Mouse (Mus musculus) liver, adult 2 months (tissue): ENCODE data around the gene C5ar1. TPM values are rescaled to one million over a fixed set of nuclear protein-coding genes. Genes with fewer than 3 reads are reported as not detected.

Experiments
- DNase-seq: peaks from one replicate; pipeline ENCODE4 v3.0.0-alpha.2; 2011; ENCODE audit warnings: low read depth, low spot score; ENCODE audit errors: extremely low read depth
- H3K27ac ChIP-seq: fragments of 200-500 bp; replicated peaks from 2 replicates; pipeline ENCODE4 v1.5.1; 2012; ENCODE audit warnings: low read depth, mild to moderate bottlenecking, control low read depth, inconsistent platforms, low read length; ENCODE audit not compliant: insufficient read depth
- H3K27me3 ChIP-seq: fragments of 200-500 bp; 2 replicates; pipeline ENCODE4 v1.6.1; 2012; ENCODE audit warnings: mild to moderate bottlenecking, moderate library complexity, low read length, inconsistent platforms; ENCODE audit not compliant: control insufficient read depth, insufficient read depth
- H3K36me3 ChIP-seq: fragments of 200-500 bp; 2 replicates; pipeline ENCODE4 v1.6.1; 2012; ENCODE audit warnings: low read length, inconsistent platforms; ENCODE audit not compliant: control insufficient read depth, insufficient read depth
- H3K4me1 ChIP-seq: fragments of 200-500 bp; 2 replicates; pipeline ENCODE4 v1.6.1; 2011; ENCODE audit warnings: low read length; ENCODE audit not compliant: control insufficient read depth, insufficient read depth
- H3K4me3 ChIP-seq: fragments of 200-500 bp; 2 replicates; pipeline ENCODE4 v1.5.1; 2011; ENCODE audit warnings: low read depth, mild to moderate bottlenecking, control low read depth, low read length, moderate library complexity; ENCODE audit not compliant: insufficient read depth
- H3K79me2 ChIP-seq: fragments of 200-500 bp; 2 replicates; pipeline ENCODE4 v1.6.1; 2012; ENCODE audit warnings: inconsistent platforms, mild to moderate bottlenecking, low read length, moderate library complexity; ENCODE audit not compliant: control insufficient read depth, insufficient read depth
- H3K9ac ChIP-seq: fragments of 200-500 bp; 2 replicates; pipeline ENCODE4 v1.6.1; 2012; ENCODE audit warnings: low read depth, mild to moderate bottlenecking, control low read depth, inconsistent platforms, low read length
- CTCF ChIP-seq: fragments of 200-500 bp; IDR thresholded peaks from 2 replicates; pipeline ENCODE4 v1.5.1; 2011; ENCODE audit warnings: low read depth, low read length, control low read depth
- POLR2A ChIP-seq: fragments of 200-500 bp; IDR thresholded peaks from 2 replicates; pipeline ENCODE4 v1.6.1; 2011; ENCODE audit warnings: low read length, control low read depth; ENCODE audit not compliant: insufficient read depth; ENCODE audit errors: extremely low read depth
- WGBS: fragments of 180-500 bp; shearing (Covaris S2); methylation state at CpG from one replicate; pipeline ENCODE4 v1.1.7; 2018; 5-methylcytosine and 5-hydroxymethylcytosine counted together
- polyA plus RNA-seq: library from polyadenylated mRNA; depleted of rRNA; stranded (reverse); fragments of >200 nt; gene quantifications from 2 replicates; pipeline ENCODE4 v1.2.3, GENCODE M21; 2012; rRNA removed
- total RNA-seq: library from RNA; depleted of rRNA; stranded (reverse); fragments of >200 nt; gene quantifications from 2 replicates; pipeline ENCODE4 v1.2.3, GENCODE M21; 2014; rRNA removed

C5ar1 gene
- total and polyA plus RNA-seq, 2 experiments: 0.46 to 0.88 TPM

- Histone ChIP-seq H3K79me2 (no peaks in the 10 kb centered on the region), H3K4me3 (no peak overlapping the region), H3K4me1 (no peaks in the 10 kb centered on the region), H3K36me3 (no peaks in the 10 kb centered on the region; the same call in 1 of the 2 replicates), H3K9ac (no peak overlapping the region), H3K27me3 (no peaks in the 10 kb centered on the region), H3K27ac (no peak overlapping the region)
- 65% methylated on average over 14 of the region's 15 CpGs for WGBS
- DNase-seq: peak; percentile 61
- TF ChIP-seq CTCF (no peak), POLR2A (no peak)
Observed at GRCm38 (mm10) chr7:16202756-16203504, 56.4 kb downstream of the C5ar1 start.

GRCm38 (mm10) chr7:16201136-16201535, 58.2 kb downstream of the C5ar1 start:
- TF ChIP-seq POLR2A: no peak
- no peak for TF ChIP-seq CTCF
- Histone ChIP-seq H3K4me3 (no peak overlapping the region), H3K79me2 (no peaks in the 10 kb centered on the region), H3K9ac (no peak overlapping the region), H3K4me1 (no peaks in the 10 kb centered on the region), H3K27ac (no peak overlapping the region), H3K36me3 (no peaks in the 10 kb centered on the region; the same call in 1 of the 2 replicates), H3K27me3 (no peaks in the 10 kb centered on the region)
- DNase-seq: no peak
- WGBS: 86% methylated on average over 6 of the region's 6 CpGs

GRCm38 (mm10) chr7:16198540-16198939, 60.8 kb downstream of the C5ar1 start:
- WGBS: 95% methylated on average over 11 of the region's 11 CpGs
- Histone ChIP-seq H3K4me1 (no peaks in the 10 kb centered on the region), H3K27ac (no peak overlapping the region), H3K36me3 (no peaks in the 10 kb centered on the region; the same call in 1 of the 2 replicates), H3K79me2 (no peaks in the 10 kb centered on the region), H3K9ac (no peak overlapping the region), H3K27me3 (no peaks in the 10 kb centered on the region), H3K4me3 (no peak overlapping the region)
- TF ChIP-seq POLR2A (no peak), CTCF (no peak)
- DNase-seq: no peak

GRCm38 (mm10) chr7:16197166-16197565, 62.2 kb downstream of the C5ar1 start:
- 90% methylated on average over 5 of the region's 5 CpGs for WGBS
- TF ChIP-seq CTCF (no peak), POLR2A (no peak)
- Histone ChIP-seq H3K4me3 (no peak overlapping the region), H3K27ac (no peak overlapping the region), H3K9ac (no peak overlapping the region), H3K27me3 (no peaks in the 10 kb centered on the region), H3K36me3 (no peaks in the 10 kb centered on the region; the same call in 1 of the 2 replicates), H3K4me1 (no peaks in the 10 kb centered on the region), H3K79me2 (no peaks in the 10 kb centered on the region)
- no peak for DNase-seq

Other genes starting within 250 kb of the C5ar1 start
- gene Bicra, start 211.6 kb downstream of the C5ar1 start, total RNA-seq: 0.55 and 0.87 TPM in 2 replicates
- 3.6 and 4.6 TPM in 2 replicates for gene Bicra, start 211.6 kb downstream of the C5ar1 start, polyA plus RNA-seq
- not detected in 2 replicates for gene Zfp541, start 197.7 kb downstream of the C5ar1 start, total RNA-seq
- gene Zfp541, start 197.7 kb downstream of the C5ar1 start, polyA plus RNA-seq: 0.02 TPM in 1 of 2 replicates, not detected in the other
- gene Napa, start 161.1 kb downstream of the C5ar1 start, total RNA-seq: 47.4 and 58.7 TPM in 2 replicates
- 101 and 146 TPM in 2 replicates for gene Napa, start 161.1 kb downstream of the C5ar1 start, polyA plus RNA-seq
- 18.0 and 19.9 TPM in 2 replicates for gene Kptn, start 139.6 kb downstream of the C5ar1 start, total RNA-seq
- gene Kptn, start 139.6 kb downstream of the C5ar1 start, polyA plus RNA-seq: 23.1 and 25.7 TPM in 2 replicates
- gene Slc8a2, start 129.7 kb downstream of the C5ar1 start, total RNA-seq: 0.07 TPM in 1 of 2 replicates, not detected in the other
- gene Slc8a2, start 129.7 kb downstream of the C5ar1 start, polyA plus RNA-seq: 0.06 TPM in 1 of 2 replicates, not detected in the other
- gene Meis3, start 84.5 kb downstream of the C5ar1 start, total RNA-seq: 0.46 and 0.94 TPM in 2 replicates
- gene Meis3, start 84.5 kb downstream of the C5ar1 start, polyA plus RNA-seq: 0.87 and 2.0 TPM in 2 replicates
- 4.3 and 5.0 TPM in 2 replicates for gene Dhx34, start 37.5 kb downstream of the C5ar1 start, total RNA-seq
- gene Dhx34, start 37.5 kb downstream of the C5ar1 start, polyA plus RNA-seq: 10.5 and 12.5 TPM in 2 replicates
- 0.83 and 1.1 TPM in 2 replicates for gene C5ar2, start 15.4 kb downstream of the C5ar1 start, total RNA-seq
- gene C5ar2, start 15.4 kb downstream of the C5ar1 start, polyA plus RNA-seq: 0.92 and 1.4 TPM in 2 replicates
- 1.9 and 2.8 TPM in 2 replicates for gene Inafm1, start 14.1 kb upstream of the C5ar1 start, total RNA-seq
- gene Inafm1, start 14.1 kb upstream of the C5ar1 start, polyA plus RNA-seq: 8.0 and 8.8 TPM in 2 replicates
- 14.4 and 20.7 TPM in 2 replicates for gene Ccdc9, start 27.3 kb upstream of the C5ar1 start, total RNA-seq
- 10.7 and 16.2 TPM in 2 replicates for gene Ccdc9, start 27.3 kb upstream of the C5ar1 start, polyA plus RNA-seq
- 6.0 and 7.2 TPM in 2 replicates for gene Bbc3, start 48.9 kb upstream of the C5ar1 start, total RNA-seq
- gene Bbc3, start 48.9 kb upstream of the C5ar1 start, polyA plus RNA-seq: 15.2 and 27.9 TPM in 2 replicates
- 15.8 and 16.1 TPM in 2 replicates for gene Sae1, start 128.3 kb upstream of the C5ar1 start, total RNA-seq
- gene Sae1, start 128.3 kb upstream of the C5ar1 start, polyA plus RNA-seq: 11.5 and 25.8 TPM in 2 replicates
- gene Zc3h4, start 141.4 kb upstream of the C5ar1 start, total RNA-seq: 5.2 and 7.5 TPM in 2 replicates
- gene Zc3h4, start 141.4 kb upstream of the C5ar1 start, polyA plus RNA-seq: 11.1 and 14.3 TPM in 2 replicates
- gene Tmem160, start 193.2 kb upstream of the C5ar1 start, total RNA-seq: 31.7 and 32.0 TPM in 2 replicates
- 114 and 128 TPM in 2 replicates for gene Tmem160, start 193.2 kb upstream of the C5ar1 start, polyA plus RNA-seq
- not detected in 2 replicates for gene Npas1, start 218.2 kb upstream of the C5ar1 start, total RNA-seq
- gene Npas1, start 218.2 kb upstream of the C5ar1 start, polyA plus RNA-seq: not detected in 2 replicates